Mouse (Mus musculus): ENCODE measurements around the gene Fbxl19.

Gene Fbxl19

GRCm38 (mm10) chr7:127808821-127809220, 64.5 kb downstream of the Fbxl19 start:
- DNase-seq: no peak

GRCm38 (mm10) chr7:127809846-127810245, 65.5 kb downstream of the Fbxl19 start:
- DNase-seq: no peak

DNA sequence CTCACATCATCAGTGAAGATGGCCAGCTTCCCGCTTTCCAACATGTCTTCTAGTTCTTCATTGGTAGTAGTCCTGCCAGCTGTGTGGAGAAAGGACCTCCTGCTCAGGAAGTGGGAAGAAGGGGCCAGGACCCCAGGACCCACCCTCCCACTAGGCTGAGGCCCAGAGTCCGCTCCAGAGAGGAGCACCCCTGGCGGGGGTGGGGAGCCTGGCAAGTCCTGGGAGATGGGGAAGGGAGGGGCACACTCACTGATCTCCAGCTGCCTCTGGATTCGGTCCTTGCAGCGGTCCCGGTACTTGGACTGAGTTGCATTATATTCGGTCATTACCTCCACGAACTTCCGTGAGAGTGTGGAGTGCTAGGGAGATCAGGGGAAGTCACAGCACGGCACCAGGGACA, 66.3 kb downstream of the Fbxl19 start:
- DNase-seq: no peak

DNA sequence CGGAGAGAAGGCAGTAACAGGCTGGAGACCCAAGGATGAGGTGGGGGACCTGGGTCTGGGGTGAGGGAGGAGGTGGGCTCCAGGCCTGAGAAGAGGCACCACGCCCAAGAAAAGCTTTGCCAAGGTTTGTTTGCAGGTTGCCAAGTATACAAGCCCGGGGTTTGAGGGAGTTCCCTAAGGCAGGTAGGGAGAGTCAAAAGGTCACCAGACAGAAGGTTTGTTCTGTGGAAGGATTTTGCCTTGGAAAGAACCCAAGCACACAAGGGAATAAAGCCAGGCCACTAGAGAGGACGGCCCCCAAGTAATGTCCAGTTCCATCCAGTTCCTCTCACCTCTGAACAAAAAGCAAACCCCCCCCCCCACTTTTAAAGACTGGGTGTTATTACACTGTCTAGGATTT, 66.9 kb downstream of the Fbxl19 start:
- DNase-seq: no peak

DNA sequence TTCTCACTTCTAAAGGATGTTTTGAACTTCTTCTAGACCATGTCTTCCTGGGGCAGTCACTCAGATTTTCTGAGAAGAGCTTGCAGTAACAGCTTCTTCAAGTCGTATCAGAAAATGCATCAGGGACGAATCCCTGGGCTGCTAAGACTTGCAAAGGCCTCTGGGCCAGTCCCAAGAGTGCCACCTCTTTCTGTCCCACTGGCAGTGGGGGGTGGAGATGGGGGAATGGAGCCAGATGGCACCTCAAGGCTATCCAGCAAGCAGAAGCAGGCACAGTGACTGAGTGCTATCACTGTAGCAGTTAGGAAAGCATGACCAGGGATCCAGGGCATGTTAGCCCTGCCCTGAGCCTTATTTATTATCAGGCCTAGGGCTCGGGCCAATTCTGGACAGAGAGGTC, 67.9 kb downstream of the Fbxl19 start:
- DNase-seq: no peak

GRCm38 (mm10) chr7:127813821-127814220, 69.5 kb downstream of the Fbxl19 start:
- no peak for DNase-seq

DNA sequence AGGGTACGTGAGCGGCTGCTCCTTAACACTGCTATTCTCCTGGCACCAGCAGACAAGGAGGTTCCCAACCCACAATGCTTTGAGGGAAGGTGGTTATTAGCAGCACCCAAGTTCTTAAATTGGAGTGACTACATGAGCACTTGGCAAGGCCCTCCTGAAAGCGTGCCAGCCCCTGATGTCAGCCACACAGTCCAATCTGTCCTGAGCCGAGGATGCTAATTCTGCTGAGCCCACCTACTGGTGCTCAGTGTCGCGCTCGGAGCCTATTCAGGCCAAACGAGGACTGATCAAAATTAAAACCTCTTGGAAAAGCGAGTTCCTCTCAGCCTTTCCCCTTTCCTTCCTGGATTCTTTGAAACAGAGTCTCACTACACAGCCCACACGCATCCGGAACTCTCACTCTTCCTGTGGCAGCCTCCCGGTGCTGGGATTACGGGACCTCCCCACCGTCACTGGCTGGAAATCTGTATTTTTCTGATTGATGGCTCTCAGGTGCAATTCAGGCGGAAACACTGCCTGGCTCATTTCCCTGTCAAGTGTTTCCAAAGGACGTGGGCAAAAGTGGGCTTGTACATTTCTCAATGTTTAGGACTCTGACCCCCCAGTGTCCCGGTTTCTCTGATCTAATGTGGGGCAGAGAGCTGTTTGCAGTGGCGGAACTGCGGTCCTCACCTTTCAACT, 70.0 kb downstream of the Fbxl19 start:
- peak; percentile 95 to 96 for DNase-seq

- DNase-seq: no peak
These were observed 70.8 kb downstream of the Fbxl19 start for GRCm38 (mm10) chr7:127815116-127815665.

DNA sequence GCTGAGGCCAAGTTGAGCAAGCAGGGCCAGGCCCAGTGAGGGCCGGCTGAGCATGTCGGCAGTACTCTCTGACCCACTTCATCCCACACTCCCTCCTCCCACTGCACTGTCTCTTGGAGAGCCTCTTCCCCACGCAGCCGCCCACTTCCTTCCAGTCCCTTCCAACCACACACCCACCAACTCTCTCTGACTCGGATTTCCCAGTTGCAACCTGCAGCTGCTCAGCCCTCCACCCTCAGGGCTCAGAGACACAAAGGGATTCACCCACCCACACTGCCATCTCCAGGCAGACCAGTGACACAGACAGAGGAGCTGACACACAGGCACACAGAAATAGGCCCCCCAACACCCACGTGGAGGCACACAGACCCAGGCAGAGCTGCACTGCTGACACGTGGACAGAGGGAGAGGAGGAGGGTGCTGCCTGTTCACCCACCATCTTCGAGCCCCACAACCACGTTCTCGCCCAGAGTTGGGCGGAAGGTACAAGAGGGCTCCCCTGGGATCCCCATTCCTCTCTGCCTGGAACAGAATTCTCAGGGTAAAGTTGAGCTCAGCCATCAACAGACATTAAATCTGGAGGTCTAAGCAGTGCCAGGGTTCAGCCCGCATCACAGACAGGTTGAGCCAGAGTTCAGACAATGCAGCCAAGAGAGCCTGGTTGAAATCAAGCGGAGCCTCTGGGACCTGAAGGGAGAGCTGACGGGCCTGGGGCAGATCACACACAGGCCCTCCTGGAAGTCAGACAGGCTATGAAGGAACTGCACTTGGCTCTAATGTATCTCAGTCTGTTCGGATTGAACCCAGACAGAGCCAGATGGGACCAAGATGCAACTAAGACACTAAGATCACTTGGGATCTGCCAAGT, 71.8 kb downstream of the Fbxl19 start:
- DNase-seq: peak; percentile 70 to 75

DNA sequence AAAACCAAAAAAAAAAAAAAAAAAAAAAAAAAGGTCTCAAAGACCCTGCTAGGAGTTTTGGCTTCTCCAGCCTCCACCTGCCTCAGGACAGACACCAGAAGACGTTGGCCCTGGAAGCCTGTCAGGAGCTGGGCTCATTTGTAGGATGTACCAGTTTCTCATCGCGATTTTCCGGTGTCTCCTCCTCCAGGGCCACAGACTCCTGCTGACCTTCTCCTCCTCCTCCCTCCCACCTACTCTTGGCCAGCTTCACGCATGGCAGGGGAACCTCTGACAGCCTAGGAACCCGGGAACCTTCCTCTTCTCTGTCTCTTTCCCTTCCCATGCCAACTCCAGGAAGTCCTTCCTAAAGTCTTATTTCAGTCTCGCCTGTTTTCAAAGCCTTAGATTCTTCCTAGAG, 72.7 kb downstream of the Fbxl19 start:
- no peak for DNase-seq

DNA sequence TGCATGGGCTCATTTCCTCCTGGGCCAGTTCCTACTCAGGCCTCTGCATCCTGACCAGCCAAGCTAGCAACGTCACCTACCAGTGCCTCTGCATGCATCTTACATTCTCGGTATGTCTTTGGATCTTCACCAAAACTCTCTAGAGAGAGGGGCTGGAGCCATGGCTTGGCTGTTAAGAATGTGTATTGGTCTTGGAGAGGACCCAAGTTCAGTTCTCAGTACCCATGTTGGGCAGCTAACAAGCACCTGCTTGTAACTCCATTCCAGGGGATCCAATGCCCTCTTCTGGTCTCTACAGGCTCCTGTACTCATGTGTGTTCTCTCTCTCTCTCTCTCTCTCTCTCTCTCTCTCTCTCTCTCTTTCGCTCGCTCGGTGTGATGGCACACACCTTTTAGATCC, 73.4 kb downstream of the Fbxl19 start:
- peak in 1 of 2 experiments; percentile 2 for DNase-seq
